In genomic region chr5:135877180-135877579, GRCm38 (mm10) we compare ENCODE assay signal across 8 mouse cellular contexts. TPM values are rescaled to one million over a fixed set of nuclear protein-coding genes. Genes with fewer than 3 reads are reported as not detected.
DNase-seq lines count a peak whose midpoint lies in the region; ATAC-seq lines count a peak whose summit lies in the region.

No protein-coding gene starts in this region.

- H3K4me2 ChIP-seq in forebrain, embryonic 12.5 days, result peak overlapping the region; percentile 58
- H3K4me2 ChIP-seq in stomach, embryonic 15.5 days, result peak overlapping the region; percentile 59

- intact Hi-C loops in left cerebral cortex, postnatal 4 days (cut with DNase I), result no loop called here

- peaks cover 23% of the 10 kb centered on the region for H3K4me1 ChIP-seq in forebrain, embryonic 12.5 days
- peaks cover 28% of the 10 kb centered on the region for H3K4me1 ChIP-seq in hindbrain, embryonic 10.5 days (replicated peaks)
- H3K4me1 ChIP-seq in stomach, embryonic 15.5 days, result peaks cover 22% of the 10 kb centered on the region

- 25% methylated on average over 8 of the region's 8 CpGs for WGBS in forebrain, embryonic 12.5 days
- WGBS in hindbrain, embryonic 10.5 days, result 25% methylated on average over 8 of the region's 8 CpGs
- 13% methylated on average over 8 of the region's 8 CpGs for WGBS in stomach, embryonic 15.5 days

- H3K27ac ChIP-seq in forebrain, embryonic 12.5 days, result no peak overlapping the region
- H3K27ac ChIP-seq in hindbrain, embryonic 10.5 days, result no peak overlapping the region
- H3K27ac ChIP-seq in stomach, embryonic 15.5 days, result no peak overlapping the region

- DNase-seq in layer of hippocampus, adult 18-20 months (ENCODE audit: low spot score in 2 of 2), result peak; percentile 38 to 74
- no peak for DNase-seq in layer of hippocampus, adult 9-10 months (ENCODE audit: low spot score)
- DNase-seq in ZHBTc4 (ENCODE audit: low read depth, low spot score), result peak; percentile 72
- DNase-seq in hindbrain, embryonic 10.5 days (ENCODE audit: low spot score), result peak; percentile 54
- peak; percentile 64 for DNase-seq in left cerebral cortex, postnatal 4 days
- DNase-seq in mesoderm, embryonic 11.5 days (ENCODE audit: low read depth, low spot score), result peak; percentile 66

- H3K9ac ChIP-seq in forebrain, embryonic 12.5 days, result no peak overlapping the region
- no peak overlapping the region for H3K9ac ChIP-seq in stomach, embryonic 15.5 days

- no peaks in the 10 kb centered on the region for H3K9me3 ChIP-seq in forebrain, embryonic 12.5 days
- H3K9me3 ChIP-seq in hindbrain, embryonic 10.5 days, result no peaks in the 10 kb centered on the region
- no peaks in the 10 kb centered on the region for H3K9me3 ChIP-seq in stomach, embryonic 15.5 days

- no peak for ATAC-seq in forebrain, embryonic 12.5 days (ENCODE audit: low FRiP score)
- no peak for ATAC-seq in stomach, embryonic 15.5 days (ENCODE audit: insufficient read depth, low FRiP score, low read depth)

- H3K4me3 ChIP-seq in forebrain, embryonic 12.5 days (replicated peaks), result peak overlapping the region; percentile 36; the same call in 1 of the 2 replicates
- H3K4me3 ChIP-seq in hindbrain, embryonic 10.5 days, result peak overlapping the region; percentile 49
- H3K4me3 ChIP-seq in stomach, embryonic 15.5 days (replicated peaks), result peak overlapping the region; percentile 43; the same call in 1 of the 2 replicates

- H3K27me3 ChIP-seq in forebrain, embryonic 12.5 days, result peaks cover 29% of the 10 kb centered on the region
- H3K27me3 ChIP-seq in hindbrain, embryonic 10.5 days (ENCODE audit: insufficient read depth, poor library complexity, severe bottlenecking), result peaks cover 30% of the 10 kb centered on the region
- peaks cover 8% of the 10 kb centered on the region; the same call in 1 of the 2 replicates for H3K27me3 ChIP-seq in stomach, embryonic 15.5 days (replicated peaks)

- H3K36me3 ChIP-seq in forebrain, embryonic 12.5 days (replicated peaks), result no peaks in the 10 kb centered on the region
- no peaks in the 10 kb centered on the region for H3K36me3 ChIP-seq in hindbrain, embryonic 10.5 days
- H3K36me3 ChIP-seq in stomach, embryonic 15.5 days, result no peaks in the 10 kb centered on the region

RNA-seq across cellular contexts. Expression of gene Hspb1, which starts 10.5 kb away (rescaled TPM):
- 10 to 100 TPM; 16.7 to 22.4 TPM for total RNA-seq in layer of hippocampus, adult 18-20 months (2021)
- polyA plus RNA-seq in forebrain, embryonic 12.5 days (2016; fragmentation: Nextera tagmentation; extraction: Ambion mirVana), result 7.8 and 10.7 TPM in 2 replicates
- polyA plus RNA-seq in hindbrain, embryonic 10.5 days (2016; fragmentation: Nextera tagmentation; extraction: Ambion mirVana), result 10.6 and 24.0 TPM in 2 replicates
- total RNA-seq in left cerebral cortex, postnatal 4 days (2021), result 1 to 10 TPM; 3.2 to 3.7 TPM
- 291 and 451 TPM in 2 replicates for polyA plus RNA-seq in stomach, embryonic 15.5 days (2015; fragmentation: Nextera tagmentation; extraction: Ambion mirVana)

RNA-seq across cellular contexts. Expression of gene Ywhag, which starts 57.2 kb away (rescaled TPM):
- total RNA-seq in layer of hippocampus, adult 18-20 months (2021), result 1,000 to 10,000 TPM; 1,236 to 1,273 TPM
- 410 and 460 TPM in 2 replicates for polyA plus RNA-seq in forebrain, embryonic 12.5 days (2016; fragmentation: Nextera tagmentation; extraction: Ambion mirVana)
- polyA plus RNA-seq in hindbrain, embryonic 10.5 days (2016; fragmentation: Nextera tagmentation; extraction: Ambion mirVana), result 274 and 348 TPM in 2 replicates
- total RNA-seq in left cerebral cortex, postnatal 4 days (2021), result 1,000 to 10,000 TPM; 1,399 to 1,485 TPM
- 167 and 173 TPM in 2 replicates for polyA plus RNA-seq in stomach, embryonic 15.5 days (2015; fragmentation: Nextera tagmentation; extraction: Ambion mirVana)

Comparison
In these comparisons a context has a peak if more than half of its experiments do, and no peak if none do; other contexts are left out.
1. RNA of gene Hspb1, which starts 10.5 kb away (polyA plus RNA-seq): 291 to 451 TPM in stomach, embryonic 15.5 days; 10.6 to 24.0 TPM in hindbrain, embryonic 10.5 days and 7.8 to 10.7 TPM in forebrain, embryonic 12.5 days; every median in the first group is over 10 times any median in the second.
2. Peak in every context shown above with its lines, with median percentiles within 50 percentile points of each other: H3K4me3 ChIP-seq.